Mouse (Mus musculus): ENCODE results near the gene Mst1. TPM values are rescaled to one million over a fixed set of nuclear protein-coding genes. Genes with fewer than 3 reads are reported as not detected.

Gene Mst1
- polyA plus RNA-seq (2012; fragmentation: generic; extraction: Trizol) = 0.65 TPM

DNA sequence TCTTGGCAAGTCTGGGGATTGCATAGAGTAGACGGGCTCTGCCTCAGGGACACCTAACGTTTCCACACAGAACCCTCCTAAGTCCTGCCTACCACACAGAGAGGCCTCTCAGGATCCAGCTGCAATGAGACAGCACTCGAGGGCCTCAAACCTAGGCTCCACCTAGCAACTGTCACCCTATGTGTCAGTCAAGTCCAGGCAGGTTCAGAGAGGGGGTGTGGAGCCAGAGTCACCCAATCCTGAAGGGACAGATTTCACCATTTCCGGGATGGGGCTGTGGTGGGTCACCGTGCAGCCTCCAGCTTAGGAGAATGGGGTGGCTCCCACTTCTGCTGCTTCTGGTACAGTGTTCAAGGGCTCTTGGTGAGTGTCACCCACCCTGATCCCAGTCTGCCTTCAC lies at the start of gene Mst1:
Gene Mst1 (plus strand): TSS at position 269 of the 400 bp plus-strand sequence.
- peak within 1 kb of the TSS; percentile 88 for H3K4me2 ChIP-seq (ENCODE audit: low read depth)
- H3K36me3 ChIP-seq (ENCODE audit: control insufficient read depth, insufficient read depth) = no peaks in the 10 kb centered on the region
- peaks cover 8% of the 10 kb centered on the region for H3K79me2 ChIP-seq (ENCODE audit: control insufficient read depth, insufficient read depth)
- no peaks in the 10 kb centered on the region for H3K27me3 ChIP-seq (ENCODE audit: control insufficient read depth, insufficient read depth, insufficient read length)
- peak within 1 kb of the TSS; percentile 68 for H3ac ChIP-seq (ENCODE audit: control insufficient read depth, insufficient read length)
- TF ChIP-seq REST (IDR thresholded peaks at IDR 0.05; ENCODE audit: insufficient read depth, insufficient read length) (no peak), CEBPB (IDR thresholded peaks at IDR 0.05; ENCODE audit: insufficient read depth, poor library complexity, severe bottlenecking) (no peak), USF1 (IDR thresholded peaks at IDR 0.05; ENCODE audit: low read depth) (no peak), SRF (IDR thresholded peaks at IDR 0.05; ENCODE audit: control insufficient read depth, insufficient read length, low read depth) (no peak), POLR2AphosphoS2 (IDR thresholded peaks at IDR 0.05; ENCODE audit: insufficient read length, low read depth) (no peak), E2F4 (IDR thresholded peaks at IDR 0.05; ENCODE audit: insufficient read depth) (no peak), POLR2A (IDR thresholded peaks at IDR 0.05; ENCODE audit: insufficient read length, low read depth) (no peak), MYOG (IDR thresholded peaks at IDR 0.05; ENCODE audit: control insufficient read depth in 1 of 3, insufficient read depth in 1 of 3, insufficient read length in 2 of 3, low read depth in 2 of 3) (no peak), TCF12 (IDR thresholded peaks at IDR 0.05; ENCODE audit: insufficient read depth, poor library complexity, severe bottlenecking) (no peak), MAX (IDR thresholded peaks at IDR 0.05; ENCODE audit: low read depth) (no peak), TCF3 (IDR thresholded peaks at IDR 0.05; ENCODE audit: insufficient read length, low read depth) (no peak), MYOD1 (IDR thresholded peaks at IDR 0.05; ENCODE audit: control insufficient read depth in 1 of 3, insufficient read length in 2 of 3, low read depth in 2 of 3) (no peak)
- peak within 1 kb of the TSS; percentile 71 for H3K4me3 ChIP-seq

DNA sequence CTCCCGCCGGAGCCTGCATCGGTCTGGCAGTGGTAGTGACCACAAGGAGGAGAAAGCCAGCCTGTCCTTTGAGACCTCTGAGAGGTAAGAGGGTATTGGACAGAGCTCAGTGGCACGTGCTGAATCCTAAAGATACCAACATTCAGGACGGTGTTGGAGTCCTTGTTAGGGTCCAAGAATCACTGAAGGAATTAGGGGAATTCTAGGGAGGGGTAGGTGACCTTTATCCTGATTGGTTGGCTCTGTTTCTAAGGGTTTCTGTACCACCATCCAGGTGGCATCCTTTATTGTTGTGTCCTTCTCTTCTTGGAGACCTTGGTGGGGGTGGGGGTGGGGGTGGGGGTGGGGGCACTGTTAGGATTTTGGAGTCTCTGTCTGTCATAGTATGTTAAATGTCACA lies 48.1 kb upstream of the Mst1 start:
- H3K36me3 ChIP-seq (ENCODE audit: control insufficient read depth, insufficient read depth) = peaks cover 6% of the 10 kb centered on the region
- H3ac ChIP-seq (ENCODE audit: control insufficient read depth, insufficient read length) = no peak overlapping the region
- H3K4me2 ChIP-seq (ENCODE audit: low read depth) = no peak overlapping the region
- no peaks in the 10 kb centered on the region for H3K79me2 ChIP-seq (ENCODE audit: control insufficient read depth, insufficient read depth)
- no peak for TF ChIP-seq MYOD1 (IDR thresholded peaks at IDR 0.05; ENCODE audit: control insufficient read depth in 1 of 3, insufficient read length in 2 of 3, low read depth in 2 of 3)
- no peak for TF ChIP-seq CEBPB (IDR thresholded peaks at IDR 0.05; ENCODE audit: insufficient read depth, poor library complexity, severe bottlenecking)
- TF ChIP-seq USF1 (IDR thresholded peaks at IDR 0.05; ENCODE audit: low read depth) = no peak
- TF ChIP-seq MYOG (IDR thresholded peaks at IDR 0.05; ENCODE audit: control insufficient read depth in 1 of 3, insufficient read depth in 1 of 3, insufficient read length in 2 of 3, low read depth in 2 of 3) = no peak
- no peak for TF ChIP-seq POLR2AphosphoS2 (IDR thresholded peaks at IDR 0.05; ENCODE audit: insufficient read length, low read depth)
- no peak for TF ChIP-seq E2F4 (IDR thresholded peaks at IDR 0.05; ENCODE audit: insufficient read depth)
- no peak overlapping the region for H3K4me3 ChIP-seq
- H3K27me3 ChIP-seq (ENCODE audit: control insufficient read depth, insufficient read depth, insufficient read length) = no peaks in the 10 kb centered on the region

DNA sequence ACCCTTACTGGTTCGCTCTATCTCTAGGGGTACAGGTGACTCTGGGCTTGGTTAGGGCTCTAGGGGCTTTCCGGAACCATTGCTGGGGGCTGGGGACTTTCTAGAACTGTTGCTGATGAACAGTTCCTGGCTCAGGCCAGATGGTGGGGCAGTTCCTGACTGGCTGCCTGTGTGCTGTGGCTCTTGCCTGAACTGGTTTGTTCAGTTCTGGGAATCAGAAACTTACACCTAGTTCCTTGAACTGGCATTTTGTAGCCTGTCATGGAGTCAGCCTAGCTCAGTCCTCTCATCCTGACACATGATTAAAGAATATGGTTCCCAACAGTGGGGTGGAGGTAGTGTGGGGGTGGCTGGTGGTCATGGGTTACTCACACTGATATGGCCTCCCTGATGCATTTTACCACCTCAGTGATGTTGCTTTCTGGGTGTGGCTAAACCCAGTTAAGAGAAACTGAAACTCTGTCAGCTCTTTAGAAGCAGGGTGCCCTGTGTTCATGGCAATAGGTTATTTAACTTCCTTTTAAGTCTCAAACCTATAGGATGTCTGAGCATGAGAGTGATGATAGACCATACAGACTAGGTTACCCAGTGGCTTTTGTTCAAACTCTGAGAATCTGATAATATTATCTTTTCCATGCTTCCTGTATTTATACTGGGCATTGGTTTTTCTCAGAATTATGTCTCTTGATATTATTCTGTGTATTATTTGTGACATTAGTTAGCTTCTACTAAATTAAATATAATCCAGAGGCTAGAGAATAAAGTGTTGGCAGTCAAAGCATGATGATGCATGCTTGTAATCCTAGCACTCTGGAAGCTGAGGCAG lies 44.7 kb upstream of the Mst1 start:
- H3K36me3 ChIP-seq (ENCODE audit: control insufficient read depth, insufficient read depth) = peaks cover 12% of the 10 kb centered on the region
- TF ChIP-seq TCF3 (IDR thresholded peaks at IDR 0.05; ENCODE audit: insufficient read length, low read depth) = no peak
- no peak for TF ChIP-seq MYOG (IDR thresholded peaks at IDR 0.05; ENCODE audit: control insufficient read depth in 1 of 3, insufficient read depth in 1 of 3, insufficient read length in 2 of 3, low read depth in 2 of 3)
- no peak for TF ChIP-seq MAX (IDR thresholded peaks at IDR 0.05; ENCODE audit: low read depth)
- no peak for TF ChIP-seq REST (IDR thresholded peaks at IDR 0.05; ENCODE audit: insufficient read depth, insufficient read length)
- TF ChIP-seq MYOD1 (IDR thresholded peaks at IDR 0.05; ENCODE audit: control insufficient read depth in 1 of 3, insufficient read length in 2 of 3, low read depth in 2 of 3) = no peak
- TF ChIP-seq POLR2A (IDR thresholded peaks at IDR 0.05; ENCODE audit: insufficient read length, low read depth) = no peak
- TF ChIP-seq SRF (IDR thresholded peaks at IDR 0.05; ENCODE audit: control insufficient read depth, insufficient read length, low read depth) = no peak
- no peak for TF ChIP-seq USF1 (IDR thresholded peaks at IDR 0.05; ENCODE audit: low read depth)
- TF ChIP-seq POLR2AphosphoS2 (IDR thresholded peaks at IDR 0.05; ENCODE audit: insufficient read length, low read depth) = no peak
- TF ChIP-seq E2F4 (IDR thresholded peaks at IDR 0.05; ENCODE audit: insufficient read depth) = no peak
- TF ChIP-seq CEBPB (IDR thresholded peaks at IDR 0.05; ENCODE audit: insufficient read depth, poor library complexity, severe bottlenecking) = no peak
- TF ChIP-seq TCF12 (IDR thresholded peaks at IDR 0.05; ENCODE audit: insufficient read depth, poor library complexity, severe bottlenecking) = no peak
- no peaks in the 10 kb centered on the region for H3K79me2 ChIP-seq (ENCODE audit: control insufficient read depth, insufficient read depth)
- no peak overlapping the region for H3K4me2 ChIP-seq (ENCODE audit: low read depth)
- no peak overlapping the region for H3ac ChIP-seq (ENCODE audit: control insufficient read depth, insufficient read length)
- no peak overlapping the region for H3K4me3 ChIP-seq
- H3K27me3 ChIP-seq (ENCODE audit: control insufficient read depth, insufficient read depth, insufficient read length) = no peaks in the 10 kb centered on the region

DNA sequence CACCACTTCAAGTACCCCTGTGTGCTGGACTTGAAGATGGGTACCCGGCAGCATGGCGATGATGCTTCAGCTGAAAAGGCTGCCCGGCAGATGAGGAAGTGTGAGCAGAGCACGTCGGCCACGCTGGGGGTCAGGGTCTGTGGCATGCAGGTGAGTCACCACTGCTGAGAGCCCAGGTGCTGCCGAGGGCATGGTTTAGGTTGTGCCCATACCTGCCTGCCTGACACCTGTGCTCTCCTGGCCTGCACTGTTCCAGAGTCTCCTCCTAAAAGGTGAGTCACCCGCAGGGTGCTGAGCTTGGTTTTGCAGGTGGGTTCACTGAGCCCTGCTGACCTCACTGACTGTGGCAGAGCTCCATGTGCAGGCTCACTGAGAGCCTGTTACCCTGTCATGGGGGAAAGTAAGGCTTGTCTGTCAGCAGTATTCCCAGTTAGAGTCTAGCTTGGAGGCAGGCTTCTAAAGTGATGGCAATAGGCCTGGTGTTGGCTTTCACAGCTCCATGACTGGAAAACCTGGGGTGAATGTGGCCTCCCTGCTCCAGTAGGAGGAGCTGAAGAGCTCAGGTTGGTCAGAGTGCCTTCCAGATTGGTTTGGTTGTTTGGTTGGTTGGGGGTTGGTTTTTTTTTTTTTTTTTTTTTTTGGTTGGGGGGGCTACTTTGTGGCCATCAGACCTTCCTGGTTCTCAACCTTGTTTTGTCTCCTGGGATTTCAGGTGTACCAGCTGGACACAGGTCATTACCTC lies 35.3 kb upstream of the Mst1 start:
- no peak for TF ChIP-seq MAX (IDR thresholded peaks at IDR 0.05; ENCODE audit: low read depth)
- no peak for TF ChIP-seq POLR2A (IDR thresholded peaks at IDR 0.05; ENCODE audit: insufficient read length, low read depth)
- no peak for TF ChIP-seq E2F4 (IDR thresholded peaks at IDR 0.05; ENCODE audit: insufficient read depth)
- TF ChIP-seq POLR2AphosphoS2 (IDR thresholded peaks at IDR 0.05; ENCODE audit: insufficient read length, low read depth) = peak; percentile 23
- no peak for TF ChIP-seq TCF12 (IDR thresholded peaks at IDR 0.05; ENCODE audit: insufficient read depth, poor library complexity, severe bottlenecking)
- no peak for TF ChIP-seq REST (IDR thresholded peaks at IDR 0.05; ENCODE audit: insufficient read depth, insufficient read length)
- Histone ChIP-seq H3K36me3 (ENCODE audit: control insufficient read depth, insufficient read depth) (peaks cover 4% of the 10 kb centered on the region), H3K79me2 (ENCODE audit: control insufficient read depth, insufficient read depth) (peaks cover 5% of the 10 kb centered on the region), H3ac (ENCODE audit: control insufficient read depth, insufficient read length) (no peak overlapping the region), H3K4me3 (no peak overlapping the region), H3K4me2 (ENCODE audit: low read depth) (no peak overlapping the region), H3K27me3 (ENCODE audit: control insufficient read depth, insufficient read depth, insufficient read length) (no peaks in the 10 kb centered on the region)
